ENCODE assay signal across 22 mouse cellular contexts in genomic region chr11:107538994-107539393, GRCm38 (mm10). TPM values are rescaled to one million over a fixed set of nuclear protein-coding genes. Genes with fewer than 3 reads are reported as not detected.
DNase-seq lines count a peak whose midpoint lies in the region; ATAC-seq and TF ChIP-seq lines count a peak whose summit lies in the region.
"Had no signal": no experiment of that assay in that cellular context is flagged by ENCODE, and none has a peak within 500 bp of the region (broad histone marks: within the 10 kb centered on the region; RNA-seq: fewer than 3 reads in every experiment).

No protein-coding gene starts in this region.

- H3K79me2 ChIP-seq in CH12.LX (replicated peaks; ENCODE audit: control insufficient read depth, extremely low read depth, insufficient read depth, poor library complexity, severe bottlenecking) = no peaks in the 10 kb centered on the region

- in situ Hi-C loops in CH12.LX (cut with MboI; ENCODE audit: low pct_ligation_motif_present, low pct_unique_long_range_greater_than_20kb, low sequenced_read_pairs) = no loop called here

- H3K9me3 ChIP-seq in CH12.LX (replicated peaks; ENCODE audit: low read length) = no peaks in the 10 kb centered on the region
- no peaks in the 10 kb centered on the region for H3K9me3 ChIP-seq in intestine, postnatal 0 days (ENCODE audit: control insufficient read depth)
- H3K9me3 ChIP-seq in forebrain, embryonic 11.5 days (ENCODE audit: control insufficient read depth, low read length) = no peaks in the 10 kb centered on the region
- H3K9me3 ChIP-seq: embryonic facial prominence, embryonic 12.5 days; kidney, embryonic 15.5 days; stomach, embryonic 15.5 days had no signal

- H3K27ac ChIP-seq in CH12.LX (ENCODE audit: insufficient read depth, low read depth) = no peak overlapping the region
- H3K27ac ChIP-seq in intestine, postnatal 0 days (ENCODE audit: low read depth, low read length) = no peak overlapping the region
- H3K27ac ChIP-seq in kidney, adult 2 months (ENCODE audit: insufficient read depth, low read depth, low read length) = no peak overlapping the region
- no peak overlapping the region for H3K27ac ChIP-seq in forebrain, embryonic 11.5 days (ENCODE audit: low read depth, low read length)
- H3K27ac ChIP-seq: embryonic facial prominence, embryonic 12.5 days; kidney, embryonic 15.5 days; stomach, embryonic 15.5 days had no signal

- H3K4me3 ChIP-seq in CH12.LX (replicated peaks in 1 of 3; ENCODE audit: low read depth in 2 of 3, low read length in 2 of 3, poor library complexity in 1 of 3) = no peak overlapping the region
- no peak overlapping the region for H3K4me3 ChIP-seq in intestine, postnatal 0 days (ENCODE audit: low read depth, low read length)
- no peak overlapping the region for H3K4me3 ChIP-seq in kidney, adult 2 months (ENCODE audit: insufficient read depth, low read depth, low read length)
- H3K4me3 ChIP-seq in forebrain, embryonic 11.5 days (ENCODE audit: low read depth, low read length) = no peak overlapping the region
- H3K4me3 ChIP-seq: embryonic facial prominence, embryonic 12.5 days; erythroblast, embryonic 14.5 days; kidney, embryonic 15.5 days; stomach, embryonic 15.5 days had no signal

- no peaks in the 10 kb centered on the region for H3K27me3 ChIP-seq in CH12.LX (replicated peaks)
- H3K27me3 ChIP-seq in intestine, postnatal 0 days (replicated peaks; ENCODE audit: control insufficient read depth, insufficient read depth, low read length) = no peaks in the 10 kb centered on the region
- no peaks in the 10 kb centered on the region for H3K27me3 ChIP-seq in kidney, adult 2 months (replicated peaks; ENCODE audit: control insufficient read depth, insufficient read depth, low read length)
- no peaks in the 10 kb centered on the region for H3K27me3 ChIP-seq in forebrain, embryonic 11.5 days (ENCODE audit: control insufficient read depth, insufficient read depth, low read length)
- H3K27me3 ChIP-seq: embryonic facial prominence, embryonic 12.5 days; kidney, embryonic 15.5 days; stomach, embryonic 15.5 days had no signal

- 77% methylated on average over 4 of the region's 4 CpGs for WGBS in intestine, postnatal 0 days
- 90% methylated on average over 4 of the region's 4 CpGs for WGBS in kidney, adult 2 months
- WGBS in forebrain, embryonic 11.5 days = 95% methylated on average over 4 of the region's 4 CpGs

- TF ChIP-seq EP300 in CH12.LX (IDR thresholded peaks at IDR 0.05; ENCODE audit: low read length) = no peak

- no peak for TF ChIP-seq CTCF in CH12.LX (conservative IDR thresholded peaks at IDR 0.05 in 1 of 2, IDR thresholded peaks at IDR 0.05 in 1 of 2; ENCODE audit: low read depth in 2 of 2, low read length in 2 of 2)
- no peak for TF ChIP-seq CTCF in intestine, postnatal 0 days (IDR thresholded peaks at IDR 0.05; ENCODE audit: low read depth)
- TF ChIP-seq CTCF in kidney, adult 2 months (conservative IDR thresholded peaks at IDR 0.05; ENCODE audit: insufficient read depth, insufficient read length, low read depth, low read length) = no peak

- ATAC-seq in intestine, postnatal 0 days = peak; percentile 77
- no peak for ATAC-seq in forebrain, embryonic 11.5 days (replicated peaks; ENCODE audit: low FRiP score)
- ATAC-seq: forebrain, embryonic 14.5 days; midbrain, embryonic 16.5 days had no signal

- TF ChIP-seq RAD21 in CH12.LX (IDR thresholded peaks at IDR 0.05; ENCODE audit: low read depth, low read length) = no peak

- DNase-seq in 416B (ENCODE audit: low read depth) = peak; percentile 39
- no peak for DNase-seq in CH12.LX (ENCODE audit: extremely low read depth)
- peak; percentile 89 for DNase-seq in ZHBTc4 (ENCODE audit: low read depth, low spot score)
- DNase-seq in adrenal gland, adult 18-20 months (ENCODE audit: low spot score in 2 of 2) = no peak
- no peak for DNase-seq in kidney, adult 2 months
- no peak for DNase-seq in embryo, embryonic 10.5 days (ENCODE audit: low spot score)
- no peak for DNase-seq in forebrain, embryonic 11.5 days (ENCODE audit: low spot score)
- DNase-seq: cerebellum, adult 2 months; gastrocnemius, postnatal 36 days; kidney, postnatal 4 days; lung, adult 2 months; lung, postnatal 36 days; spleen, adult 18-20 months; thymus, adult 2 months had no signal

- H3K4me2 ChIP-seq in CH12.LX (ENCODE audit: insufficient read depth, low read depth, poor library complexity, severe bottlenecking) = no peak overlapping the region
- no peak overlapping the region for H3K4me2 ChIP-seq in intestine, postnatal 0 days (replicated peaks; ENCODE audit: low read depth)
- no peak overlapping the region for H3K4me2 ChIP-seq in forebrain, embryonic 11.5 days (ENCODE audit: low read depth, low read length, severe bottlenecking)
- H3K4me2 ChIP-seq: embryonic facial prominence, embryonic 12.5 days; kidney, embryonic 15.5 days; liver, embryonic 11.5 days; stomach, embryonic 15.5 days had no signal

- dilution Hi-C loops in CH12.LX (cut with MboI; ENCODE audit: extremely low pct_ligation_motif_present, extremely low pct_unique_long_range_greater_than_20kb, low sequenced_read_pairs) = no loop called here

- TF ChIP-seq POLR2A in CH12.LX (IDR thresholded peaks at IDR 0.05; ENCODE audit: low read depth, low read length) = no peak
- no peak for TF ChIP-seq POLR2A in kidney, adult 2 months (IDR thresholded peaks at IDR 0.05; ENCODE audit: low read depth, low read length)

- H3K4me1 ChIP-seq in CH12.LX (ENCODE audit: control insufficient read depth in 1 of 2, insufficient read depth in 2 of 2) = peaks cover 0 to 7% of the 10 kb centered on the region in 2 experiments; a peak in 2 of 4 replicates
- H3K4me1 ChIP-seq in intestine, postnatal 0 days (replicated peaks; ENCODE audit: control insufficient read depth, insufficient read depth, low read length) = no peaks in the 10 kb centered on the region
- H3K4me1 ChIP-seq in kidney, adult 2 months (ENCODE audit: control insufficient read depth, insufficient read depth, low read length) = no peaks in the 10 kb centered on the region
- no peaks in the 10 kb centered on the region for H3K4me1 ChIP-seq in forebrain, embryonic 11.5 days (replicated peaks; ENCODE audit: control insufficient read depth, insufficient read depth, low read length)
- H3K4me1 ChIP-seq: embryonic facial prominence, embryonic 12.5 days; kidney, embryonic 15.5 days; stomach, embryonic 15.5 days had no signal

- H3K36me3 ChIP-seq in CH12.LX (replicated peaks in 1 of 2; ENCODE audit: control insufficient read depth in 1 of 2, insufficient read depth in 1 of 2, low read length in 1 of 2) = no peaks in the 10 kb centered on the region
- H3K36me3 ChIP-seq in intestine, postnatal 0 days (ENCODE audit: control insufficient read depth, insufficient read depth) = no peaks in the 10 kb centered on the region
- no peaks in the 10 kb centered on the region for H3K36me3 ChIP-seq in kidney, adult 2 months (ENCODE audit: control insufficient read depth, insufficient read depth, low read length)
- H3K36me3 ChIP-seq in forebrain, embryonic 11.5 days (ENCODE audit: control insufficient read depth, insufficient read depth, low read length) = no peaks in the 10 kb centered on the region
- H3K36me3 ChIP-seq: embryonic facial prominence, embryonic 12.5 days; kidney, embryonic 15.5 days; stomach, embryonic 15.5 days had no signal

- H3K9ac ChIP-seq in CH12.LX (ENCODE audit: insufficient read depth, low read depth) = no peak overlapping the region
- H3K9ac ChIP-seq in intestine, postnatal 0 days (ENCODE audit: low read depth, low read length) = no peak overlapping the region
- H3K9ac ChIP-seq in forebrain, embryonic 11.5 days (ENCODE audit: low read length) = no peak overlapping the region
- H3K9ac ChIP-seq: embryonic facial prominence, embryonic 12.5 days; kidney, embryonic 15.5 days; stomach, embryonic 15.5 days had no signal

TF ChIP-seq in CH12.LX, 34 proteins besides CTCF, POLR2A, EP300 and RAD21:
- TF ChIP-seq MAX (IDR thresholded peaks at IDR 0.05; ENCODE audit: low read length) (no peak), IRF4 (IDR thresholded peaks at IDR 0.05; ENCODE audit: low read depth, low read length) (0 out of 2 replicates have a peak, but pooled peaks have one; percentile 25)

RNA-seq across cellular contexts. Expression of gene Helz, which starts 8.7 kb away (rescaled TPM):
- total RNA-seq in CH12.LX (2012; rRNA removed) (22.2 and 23.1 TPM in 2 replicates), CH12.LX (2014; rRNA removed) (8.8 and 11.5 TPM in 2 replicates)
- polyA plus RNA-seq in CH12.LX (2012; ENCODE audit: insufficient read length, low read depth) = 31.9 and 44.4 TPM in 2 replicates
- 5.7 and 6.5 TPM in 2 replicates for polyA plus RNA-seq in intestine, postnatal 0 days (2015; fragmentation: Nextera tagmentation; extraction: Ambion mirVana)
- total RNA-seq in adrenal gland, adult 18-20 months (2021) = 10 to 100 TPM; 26.6 TPM
- polyA plus RNA-seq in kidney, adult 2 months (2012; rRNA removed) = 16.3 and 18.8 TPM in 2 replicates
- polyA plus RNA-seq in forebrain, embryonic 11.5 days (2014; fragmentation: Nextera tagmentation; extraction: Ambion mirVana) = 25.4 and 27.4 TPM in 2 replicates

RNA-seq across cellular contexts. Expression of gene Psmd12, which starts 59.7 kb away (rescaled TPM):
- 108 and 144 TPM in 2 replicates for total RNA-seq in CH12.LX (2012; rRNA removed)
- total RNA-seq in CH12.LX (2014; rRNA removed) = 151 and 172 TPM in 2 replicates
- polyA plus RNA-seq in CH12.LX (2012; ENCODE audit: insufficient read length, low read depth) = 257 and 288 TPM in 2 replicates
- 89.4 and 95.2 TPM in 2 replicates for polyA plus RNA-seq in intestine, postnatal 0 days (2015; fragmentation: Nextera tagmentation; extraction: Ambion mirVana)
- total RNA-seq in adrenal gland, adult 18-20 months (2021) = 10 to 100 TPM; 95.1 to 95.5 TPM
- 15.1 and 19.9 TPM in 2 replicates for polyA plus RNA-seq in kidney, adult 2 months (2012; rRNA removed)
- 213 and 218 TPM in 2 replicates for polyA plus RNA-seq in forebrain, embryonic 11.5 days (2014; fragmentation: Nextera tagmentation; extraction: Ambion mirVana)

Comparison
In these comparisons a context has a peak if more than half of its experiments do, and no peak if none do; other contexts are left out.
1. DNase-seq: peak in 416B (single experiment) and ZHBTc4 (single experiment); none in CH12.LX (single experiment), adrenal gland, adult 18-20 months (0 of 2), kidney, adult 2 months (single experiment), embryo, embryonic 10.5 days (single experiment) and forebrain, embryonic 11.5 days (single experiment).